Mouse (Mus musculus) lung, embryonic 14.5 days (tissue): ENCODE measurements around the gene Tac4. TPM values are rescaled to one million over a fixed set of nuclear protein-coding genes. Genes with fewer than 3 reads are reported as not detected.

Source experiments
- ATAC-seq: fragments of 200-750 bp; cut with Nextera tagmentation; 2 replicates; pipeline ENCODE4 v1.8.0; 2017; ENCODE audit warnings: mild to moderate bottlenecking, moderate TSS enrichment, moderate library complexity; ENCODE audit not compliant: insufficient read depth
- DNase-seq: peaks from one replicate; pipeline ENCODE4 v3.0.0-alpha.2; 2015
- H3K27ac ChIP-seq: fragments of 300-500 bp; sonication (generic); 2 replicates; pipeline ENCODE4 v1.5.1; 2014; ENCODE audit warnings: low read depth, mild to moderate bottlenecking, moderate library complexity
- H3K27me3 ChIP-seq: fragments of 300-500 bp; sonication (generic); 2 replicates; pipeline ENCODE4 v1.6.1; 2014; ENCODE audit warnings: low read length, control low read depth; ENCODE audit not compliant: insufficient read depth
- H3K36me3 ChIP-seq: fragments of 300-500 bp; sonication (generic); 2 replicates; pipeline ENCODE4 v1.6.1; 2014; ENCODE audit warnings: control low read depth; ENCODE audit not compliant: insufficient read depth
- H3K4me1 ChIP-seq: fragments of 300-500 bp; sonication (generic); 2 replicates; pipeline ENCODE4 v1.6.1; 2014; ENCODE audit warnings: antibody characterized with exemption, control low read depth; ENCODE audit not compliant: insufficient read depth
- H3K4me2 ChIP-seq: fragments of 300-500 bp; sonication (generic); 2 replicates; pipeline ENCODE4 v1.6.1; 2014; ENCODE audit warnings: mild to moderate bottlenecking
- H3K4me3 ChIP-seq: fragments of 300-500 bp; sonication (generic); 2 replicates; pipeline ENCODE4 v1.5.1; 2014; ENCODE audit warnings: low read depth, low read length
- H3K9ac ChIP-seq: fragments of 300-500 bp; sonication (generic); 2 replicates; pipeline ENCODE4 v1.6.1; 2014
- H3K9me3 ChIP-seq: fragments of 300-500 bp; sonication (generic); 2 replicates; pipeline ENCODE4 v1.6.1; 2016; ENCODE audit warnings: low read depth, low read length, control low read depth
- CTCF ChIP-seq: IDR thresholded peaks from 2 replicates; pipeline ENCODE4 v1.5.1; 2016; ENCODE audit warnings: antibody characterized with exemption, low read depth
- WGBS: fragments of 180-500 bp; shearing (Covaris S2); extraction: QIAGEN DNeasy Blood & Tissue Kit; methylation state at CpG from one replicate; pipeline ENCODE4 v1.1.7; 2014; 5-methylcytosine and 5-hydroxymethylcytosine counted together
- polyA plus RNA-seq: library from polyadenylated mRNA; unstranded; fragments of >200 nt; fragmentation: Nextera tagmentation; extraction: Ambion mirVana; gene quantifications from 2 replicates; pipeline ENCODE4 v1.2.1, GENCODE M21; 2014

Tac4 gene
- polyA plus RNA-seq, 1 experiment from 2014 or later, result not detected

DNA sequence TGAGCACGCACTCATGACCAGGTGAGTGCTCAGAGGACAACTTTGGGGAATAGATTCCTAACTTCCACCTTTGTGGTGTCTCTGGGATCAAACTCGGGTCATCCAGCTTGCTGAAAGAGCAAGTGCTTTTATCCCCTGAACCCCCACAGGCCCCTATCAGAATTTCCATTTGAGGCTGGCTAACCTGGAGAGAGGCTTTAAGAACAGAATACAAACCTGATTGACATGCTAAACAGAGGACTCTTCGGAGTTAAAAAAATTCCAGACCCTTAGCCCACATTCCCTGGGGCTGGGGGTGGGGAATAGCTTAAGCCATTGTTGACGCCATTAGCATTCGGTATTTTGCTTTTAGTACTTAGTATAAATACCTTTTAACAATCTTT, 50.1 kb downstream of the Tac4 start:
- peak overlapping the region; percentile 13; the same call in 1 of the 2 replicates for H3K27ac ChIP-seq
- DNase-seq, result no peak
- H3K4me3 ChIP-seq, result peak overlapping the region; percentile 83

GRCm38 (mm10) chr11:95315215-95315955, 54.1 kb downstream of the Tac4 start:
- no peak for DNase-seq
- WGBS, result 71% methylated on average over 7 of the region's 7 CpGs
- H3K4me1 ChIP-seq, result peaks cover 5% of the 10 kb centered on the region; the same call in 1 of the 2 replicates
- H3K36me3 ChIP-seq, result no peaks in the 10 kb centered on the region
- no peaks in the 10 kb centered on the region for H3K27me3 ChIP-seq
- H3K4me2 ChIP-seq, result no peak overlapping the region
- H3K9ac ChIP-seq, result no peak overlapping the region
- H3K4me3 ChIP-seq, result no peak overlapping the region
- no peaks in the 10 kb centered on the region for H3K9me3 ChIP-seq
- H3K27ac ChIP-seq, result no peak overlapping the region
- ATAC-seq, result no peak
- TF ChIP-seq CTCF, result no peak

More for the DNA sequence above, 50.1 kb downstream of the Tac4 start:
- Histone ChIP-seq H3K9me3 (no peaks in the 10 kb centered on the region), H3K9ac (peak overlapping the region; percentile 57; the same call in 1 of the 2 replicates), H3K4me2 (peak overlapping the region; percentile 69), H3K4me1 (peaks cover 5% of the 10 kb centered on the region; the same call in 1 of the 2 replicates), H3K36me3 (no peaks in the 10 kb centered on the region), H3K27me3 (no peaks in the 10 kb centered on the region)
- no peak for ATAC-seq
- TF ChIP-seq CTCF, result no peak
- 42% methylated on average over 5 of the region's 5 CpGs for WGBS

DNA sequence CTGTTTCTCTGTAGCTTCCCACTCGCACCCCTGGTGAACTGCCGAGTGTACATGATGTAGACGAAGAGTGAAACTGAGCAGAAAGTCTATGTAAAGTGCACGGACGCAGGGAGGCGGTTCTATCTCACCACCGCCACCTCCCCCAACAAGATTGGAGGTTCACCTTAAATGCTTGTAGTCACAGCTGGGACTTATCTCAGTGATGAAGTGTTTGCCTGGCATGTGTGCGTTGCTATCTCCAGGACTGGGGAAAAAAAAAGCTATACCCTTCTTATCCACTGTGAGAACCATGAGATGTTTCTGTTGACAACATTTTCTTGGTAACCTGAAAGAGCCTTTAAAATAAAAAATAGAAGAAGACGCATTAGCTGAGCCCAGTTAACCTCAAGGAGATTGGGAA, 56.8 kb downstream of the Tac4 start:
- no peaks in the 10 kb centered on the region for H3K9me3 ChIP-seq
- no peak overlapping the region for H3K4me3 ChIP-seq
- no peak for TF ChIP-seq CTCF
- WGBS, result 43% methylated on average over 9 of the region's 9 CpGs
- H3K4me2 ChIP-seq, result no peak overlapping the region
- H3K27ac ChIP-seq, result no peak overlapping the region
- H3K9ac ChIP-seq, result no peak overlapping the region
- no peaks in the 10 kb centered on the region for H3K4me1 ChIP-seq
- H3K27me3 ChIP-seq, result no peaks in the 10 kb centered on the region
- DNase-seq, result no peak
- no peak for ATAC-seq
- H3K36me3 ChIP-seq, result no peaks in the 10 kb centered on the region

Other genes with a start within 250 kb of the Tac4 start
- gene Pdk2, start 220.2 kb upstream of the Tac4 start, polyA plus RNA-seq, result 24.5 and 27.4 TPM in 2 replicates
- gene Itga3, start 184.7 kb upstream of the Tac4 start, polyA plus RNA-seq, result 27.1 and 28.4 TPM in 2 replicates
- gene Dlx3, start 141.4 kb upstream of the Tac4 start, polyA plus RNA-seq, result 0.11 and 0.18 TPM in 2 replicates
- gene Dlx4, start 115.3 kb upstream of the Tac4 start, polyA plus RNA-seq, result 0.31 and 0.57 TPM in 2 replicates
- 77.0 and 83.7 TPM in 2 replicates for gene Kat7, start 48.7 kb downstream of the Tac4 start, polyA plus RNA-seq
- gene Fam117a, start 75.5 kb downstream of the Tac4 start, polyA plus RNA-seq, result 12.9 and 14.6 TPM in 2 replicates
- gene Slc35b1, start 123.2 kb downstream of the Tac4 start, polyA plus RNA-seq, result 104 and 112 TPM in 2 replicates
- 112 and 114 TPM in 2 replicates for gene Spop, start 152.6 kb downstream of the Tac4 start, polyA plus RNA-seq